ENCODE assay signal across 10 mouse cellular contexts in the genomic region with DNA sequence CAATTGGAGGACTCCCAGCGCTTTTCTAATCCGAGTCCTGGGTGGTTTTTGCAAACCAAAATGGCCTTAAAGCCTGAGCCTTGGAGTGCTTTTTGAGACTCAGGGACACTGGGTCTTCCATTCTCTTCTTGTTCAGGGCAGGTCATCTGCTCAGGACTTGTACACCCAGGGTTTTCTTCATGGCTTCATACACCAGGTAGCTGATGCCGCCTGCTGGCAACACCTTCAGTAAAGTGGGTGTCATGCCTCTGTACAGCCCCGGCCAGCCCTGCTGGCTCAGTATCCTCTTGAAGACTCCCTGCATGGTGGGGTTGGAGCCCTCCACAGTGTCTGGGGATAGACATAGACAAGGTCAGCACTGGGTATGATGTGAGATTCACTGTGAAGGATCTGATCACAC. TPM values are rescaled to one million over a fixed set of nuclear protein-coding genes. Genes with fewer than 3 reads are reported as not detected.
DNase-seq lines count a peak whose midpoint lies in the region; ATAC-seq and TF ChIP-seq lines count a peak whose summit lies in the region.
"Had no signal": no experiment of that assay in that cellular context is flagged by ENCODE, and none has a peak within 500 bp of the region (broad histone marks: within the 10 kb centered on the region; RNA-seq: fewer than 3 reads in every experiment).

No protein-coding gene starts in this region.

- H3K79me2 ChIP-seq in heart, adult 2 months (replicated peaks; ENCODE audit: control insufficient read depth, insufficient read depth, low read length): peaks cover 2% of the 10 kb centered on the region

- H3K4me1 ChIP-seq in heart, embryonic 11.5 days (ENCODE audit: control insufficient read depth, insufficient read depth, low read length): peaks cover 13% of the 10 kb centered on the region
- peaks cover 4% of the 10 kb centered on the region; the same call in 1 of the 2 replicates for H3K4me1 ChIP-seq in heart, adult 2 months (ENCODE audit: control insufficient read depth, insufficient read depth, low read length)
- peaks cover 17% of the 10 kb centered on the region for H3K4me1 ChIP-seq in embryonic facial prominence, embryonic 13.5 days
- H3K4me1 ChIP-seq in liver, embryonic 15.5 days (replicated peaks): peaks cover 36% of the 10 kb centered on the region

- intact Hi-C loops in heart, adult 2 months (cut with DNase I): loop anchor here (2.0 kb wide), 1 partner anchor 24 kb away; no protein-coding TSS in a partner anchor

- H3K4me2 ChIP-seq in heart, embryonic 11.5 days: peak overlapping the region; percentile 68
- peak overlapping the region; percentile 64 for H3K4me2 ChIP-seq in embryonic facial prominence, embryonic 13.5 days
- H3K4me2 ChIP-seq in liver, embryonic 15.5 days: peak overlapping the region; percentile 90

- ATAC-seq in heart, embryonic 11.5 days (replicated peaks; ENCODE audit: insufficient number of reproducible peaks, low FRiP score, low TSS enrichment): no peak
- no peak for ATAC-seq in embryonic facial prominence, embryonic 13.5 days (ENCODE audit: insufficient number of reproducible peaks, insufficient read depth, low FRiP score, low TSS enrichment, low read depth)
- ATAC-seq in liver, embryonic 15.5 days (ENCODE audit: insufficient read depth): no peak
- no peak for ATAC-seq in megakaryocyte-erythroid progenitor cell, adult 5-6 weeks (replicated peaks; ENCODE audit: low FRiP score, low TSS enrichment, poor library complexity, severe bottlenecking)

- TF ChIP-seq POLR2A in heart, adult 2 months (IDR thresholded peaks at IDR 0.05; ENCODE audit: insufficient read depth, low read depth, low read length): no peak

- H3K27ac ChIP-seq in heart, embryonic 11.5 days (ENCODE audit: low read depth, low read length): no peak overlapping the region
- no peak overlapping the region for H3K27ac ChIP-seq in heart, adult 2 months
- H3K27ac ChIP-seq in embryonic facial prominence, embryonic 13.5 days: peak overlapping the region; percentile 92; the same call in 1 of the 2 replicates
- peak overlapping the region; percentile 93 for H3K27ac ChIP-seq in liver, embryonic 15.5 days (replicated peaks)

- TF ChIP-seq CTCF in heart, adult 2 months (IDR thresholded peaks at IDR 0.05): no peak

- H3K9ac ChIP-seq in heart, embryonic 11.5 days (ENCODE audit: low read depth, low read length): no peak overlapping the region
- no peak overlapping the region for H3K9ac ChIP-seq in heart, adult 2 months (ENCODE audit: low read depth, low read length)
- no peak overlapping the region for H3K9ac ChIP-seq in embryonic facial prominence, embryonic 13.5 days
- peak overlapping the region; percentile 74 for H3K9ac ChIP-seq in liver, embryonic 15.5 days

- no peaks in the 10 kb centered on the region for H3K9me3 ChIP-seq in heart, embryonic 11.5 days (replicated peaks; ENCODE audit: control insufficient read depth, low read length)
- no peaks in the 10 kb centered on the region for H3K9me3 ChIP-seq in embryonic facial prominence, embryonic 13.5 days
- no peaks in the 10 kb centered on the region for H3K9me3 ChIP-seq in liver, embryonic 15.5 days (replicated peaks)

- TF ChIP-seq EP300 in heart, adult 2 months (IDR thresholded peaks at IDR 0.05; ENCODE audit: insufficient read depth, low read depth, low read length): no peak

- H3K4me3 ChIP-seq in heart, embryonic 11.5 days (ENCODE audit: low read depth, low read length): no peak overlapping the region
- no peak overlapping the region for H3K4me3 ChIP-seq in heart, adult 2 months
- no peak overlapping the region for H3K4me3 ChIP-seq in embryonic facial prominence, embryonic 13.5 days
- H3K4me3 ChIP-seq in liver, embryonic 15.5 days (replicated peaks): peak overlapping the region; percentile 97; the same call in 1 of the 2 replicates

- no peak for DNase-seq in heart, adult 2 months
- DNase-seq in CD4-positive helper T cell, adult 2 months (ENCODE audit: low read depth, low spot score): peak; percentile 28
- no peak for DNase-seq in frontal cortex, postnatal 10 days (ENCODE audit: low spot score in 2 of 2)
- DNase-seq in left cerebral cortex, adult 18-20 months (ENCODE audit: low spot score in 2 of 2): no peak
- DNase-seq: forebrain, postnatal 0 days had no signal

- peaks cover 4% of the 10 kb centered on the region for H3K36me3 ChIP-seq in heart, embryonic 11.5 days (ENCODE audit: control insufficient read depth, insufficient read depth, low read length)
- no peaks in the 10 kb centered on the region for H3K36me3 ChIP-seq in heart, adult 2 months (ENCODE audit: control insufficient read depth, insufficient read depth, low read length)
- peaks cover 13% of the 10 kb centered on the region for H3K36me3 ChIP-seq in embryonic facial prominence, embryonic 13.5 days
- H3K36me3 ChIP-seq in liver, embryonic 15.5 days (replicated peaks): peaks cover 12% of the 10 kb centered on the region

- no peaks in the 10 kb centered on the region for H3K27me3 ChIP-seq in heart, embryonic 11.5 days (ENCODE audit: control insufficient read depth, insufficient read depth, low read length)
- H3K27me3 ChIP-seq in heart, adult 2 months (ENCODE audit: control insufficient read depth, insufficient read depth, low read length): no peaks in the 10 kb centered on the region
- H3K27me3 ChIP-seq in embryonic facial prominence, embryonic 13.5 days: peaks cover 13% of the 10 kb centered on the region; the same call in 1 of the 2 replicates
- H3K27me3 ChIP-seq in liver, embryonic 15.5 days: peaks cover 4% of the 10 kb centered on the region; the same call in 1 of the 2 replicates

- WGBS in heart, embryonic 11.5 days (ENCODE audit: insufficient replicate concordance): 78% methylated on average over 4 of the region's 4 CpGs
- 83% methylated on average over 4 of the region's 4 CpGs for WGBS in heart, adult 2 months
- 86% methylated on average over 4 of the region's 4 CpGs for WGBS in embryonic facial prominence, embryonic 13.5 days
- WGBS in liver, embryonic 15.5 days (ENCODE audit: insufficient replicate concordance): 77% methylated on average over 4 of the region's 4 CpGs

RNA-seq across cellular contexts. Expression of gene Khsrp, which starts 1.5 kb away (rescaled TPM):
- polyA plus RNA-seq in heart, embryonic 11.5 days (2014; fragmentation: Nextera tagmentation; extraction: Ambion mirVana): 28.8 and 33.5 TPM in 2 replicates
- 10 to 100 TPM; 42.6 to 44.5 TPM for total RNA-seq in heart, adult 2 months (2021)
- 35.7 and 36.5 TPM in 2 replicates for polyA plus RNA-seq in heart, adult 2 months (2012; rRNA removed)
- 45.7 and 49.8 TPM in 2 replicates for polyA plus RNA-seq in embryonic facial prominence, embryonic 13.5 days (2015; fragmentation: Nextera tagmentation; extraction: Ambion mirVana)
- polyA plus RNA-seq in liver, embryonic 15.5 days (2015; fragmentation: Nextera tagmentation; extraction: Ambion mirVana): 20.9 and 21.4 TPM in 2 replicates
- total RNA-seq in megakaryocyte-erythroid progenitor cell, adult 5-6 weeks (2014; fragmentation: Nextera tagmentation): 211 and 252 TPM in 2 replicates
- total RNA-seq in megakaryocyte-erythroid progenitor cell, adult 5-6 weeks (2017): 92.4 and 128 TPM in 2 replicates
- total RNA-seq in left cerebral cortex, adult 18-20 months (2021): 100 to 1,000 TPM; 106 to 108 TPM

RNA-seq across cellular contexts. Expression of gene Slc25a41, which starts 8.6 kb away (rescaled TPM):
- not detected in 2 replicates for polyA plus RNA-seq in heart, embryonic 11.5 days (2014; fragmentation: Nextera tagmentation; extraction: Ambion mirVana)
- total RNA-seq in heart, adult 2 months (2021): not detected
- 0.18 TPM in 1 of 2 replicates, not detected in the other for polyA plus RNA-seq in heart, adult 2 months (2012; rRNA removed)
- not detected in 2 replicates for polyA plus RNA-seq in embryonic facial prominence, embryonic 13.5 days (2015; fragmentation: Nextera tagmentation; extraction: Ambion mirVana)
- not detected in 2 replicates for polyA plus RNA-seq in liver, embryonic 15.5 days (2015; fragmentation: Nextera tagmentation; extraction: Ambion mirVana)
- not detected in 2 replicates for total RNA-seq in megakaryocyte-erythroid progenitor cell, adult 5-6 weeks (2014; fragmentation: Nextera tagmentation)
- 0.91 TPM in 1 of 2 replicates, not detected in the other for total RNA-seq in megakaryocyte-erythroid progenitor cell, adult 5-6 weeks (2017)
- under 1 TPM in 1 of 2 experiments, not detected in 1; 0.40 TPM for total RNA-seq in left cerebral cortex, adult 18-20 months (2021)
- total RNA-seq: forebrain, postnatal 0 days; left cerebral cortex, postnatal 14 days had no signal
- polyA plus RNA-seq: forebrain, postnatal 0 days had no signal

RNA-seq across cellular contexts. Expression of gene Gm17949, which starts 21.6 kb away (rescaled TPM):
- 0.17 and 0.18 TPM in 2 replicates for polyA plus RNA-seq in heart, embryonic 11.5 days (2014; fragmentation: Nextera tagmentation; extraction: Ambion mirVana)
- under 1 TPM in 1 of 2 experiments, not detected in 1; 0.18 TPM for total RNA-seq in heart, adult 2 months (2021)
- polyA plus RNA-seq in heart, adult 2 months (2012; rRNA removed): not detected in 2 replicates
- 0.24 and 0.59 TPM in 2 replicates for polyA plus RNA-seq in embryonic facial prominence, embryonic 13.5 days (2015; fragmentation: Nextera tagmentation; extraction: Ambion mirVana)
- 0.20 and 0.36 TPM in 2 replicates for polyA plus RNA-seq in liver, embryonic 15.5 days (2015; fragmentation: Nextera tagmentation; extraction: Ambion mirVana)
- not detected in 2 replicates for total RNA-seq in megakaryocyte-erythroid progenitor cell, adult 5-6 weeks (2014; fragmentation: Nextera tagmentation)
- total RNA-seq in megakaryocyte-erythroid progenitor cell, adult 5-6 weeks (2017): not detected in 2 replicates
- under 1 TPM in 1 of 2 experiments, not detected in 1; 0.49 TPM for total RNA-seq in left cerebral cortex, adult 18-20 months (2021)
- total RNA-seq: forebrain, postnatal 0 days had no signal

RNA-seq across cellular contexts. Expression of gene Gtf2f1, which starts 21.8 kb away (rescaled TPM):
- polyA plus RNA-seq in heart, embryonic 11.5 days (2014; fragmentation: Nextera tagmentation; extraction: Ambion mirVana): 40.0 and 41.3 TPM in 2 replicates
- total RNA-seq in heart, adult 2 months (2021): 10 to 100 TPM; 20.7 TPM
- polyA plus RNA-seq in heart, adult 2 months (2012; rRNA removed): 12.3 and 14.3 TPM in 2 replicates
- polyA plus RNA-seq in embryonic facial prominence, embryonic 13.5 days (2015; fragmentation: Nextera tagmentation; extraction: Ambion mirVana): 65.5 and 71.3 TPM in 2 replicates
- 46.8 and 48.8 TPM in 2 replicates for polyA plus RNA-seq in liver, embryonic 15.5 days (2015; fragmentation: Nextera tagmentation; extraction: Ambion mirVana)
- 112 and 139 TPM in 2 replicates for total RNA-seq in megakaryocyte-erythroid progenitor cell, adult 5-6 weeks (2014; fragmentation: Nextera tagmentation)
- total RNA-seq in megakaryocyte-erythroid progenitor cell, adult 5-6 weeks (2017): 214 and 264 TPM in 2 replicates
- 10 to 100 TPM; 60.7 to 64.5 TPM for total RNA-seq in left cerebral cortex, adult 18-20 months (2021)

RNA-seq across cellular contexts. Expression of gene Crb3, which starts 26.1 kb away (rescaled TPM):
- polyA plus RNA-seq in heart, embryonic 11.5 days (2014; fragmentation: Nextera tagmentation; extraction: Ambion mirVana): 0.31 and 0.72 TPM in 2 replicates
- total RNA-seq in heart, adult 2 months (2021): not detected
- 0.26 and 1.2 TPM in 2 replicates for polyA plus RNA-seq in heart, adult 2 months (2012; rRNA removed)
- polyA plus RNA-seq in embryonic facial prominence, embryonic 13.5 days (2015; fragmentation: Nextera tagmentation; extraction: Ambion mirVana): 7.3 and 7.9 TPM in 2 replicates
- 11.1 and 11.2 TPM in 2 replicates for polyA plus RNA-seq in liver, embryonic 15.5 days (2015; fragmentation: Nextera tagmentation; extraction: Ambion mirVana)
- not detected in 2 replicates for total RNA-seq in megakaryocyte-erythroid progenitor cell, adult 5-6 weeks (2014; fragmentation: Nextera tagmentation)
- not detected in 2 replicates for total RNA-seq in megakaryocyte-erythroid progenitor cell, adult 5-6 weeks (2017)
- total RNA-seq in left cerebral cortex, adult 18-20 months (2021): 1 to 10 TPM in 1 of 2 experiments, under 1 TPM in 1; 0.68 to 1.6 TPM

Comparison
In these comparisons a context has a peak if more than half of its experiments do, and no peak if none do; other contexts are left out.
1. H3K27ac ChIP-seq: peak in embryonic facial prominence, embryonic 13.5 days (single experiment) and liver, embryonic 15.5 days (single experiment); none in heart, embryonic 11.5 days (single experiment) and heart, adult 2 months (single experiment).
2. Peak in every context shown above with its lines, with median percentiles within 50 percentile points of each other: H3K4me2 ChIP-seq.